Comparison of ENCODE assay signal across 12 mouse cellular contexts in genomic region chr6:127717239-127718137, GRCm38 (mm10). TPM values are rescaled to one million over a fixed set of nuclear protein-coding genes. Genes with fewer than 3 reads are reported as not detected.
DNase-seq lines count a peak whose midpoint lies in the region; ATAC-seq and TF ChIP-seq lines count a peak whose summit lies in the region.
"Had no signal": no experiment of that assay in that cellular context is flagged by ENCODE, and none has a peak within 500 bp of the region (broad histone marks: within the 10 kb centered on the region; RNA-seq: fewer than 3 reads in every experiment).

No protein-coding gene starts in this region.

- no peak for TF ChIP-seq CTCF in brain, embryonic 14.5 days (IDR thresholded peaks at IDR 0.05; ENCODE audit: borderline replicate concordance, extremely low read depth, insufficient read depth, insufficient read length)

- 37% methylated on average over 21 of the region's 21 CpGs for WGBS in hindbrain, embryonic 10.5 days
- 14% methylated on average over 21 of the region's 21 CpGs for WGBS in midbrain, embryonic 13.5 days

- H3K36me3 ChIP-seq in hindbrain, embryonic 10.5 days = peaks cover 10% of the 10 kb centered on the region; the same call in 1 of the 2 replicates
- no peaks in the 10 kb centered on the region for H3K36me3 ChIP-seq in midbrain, embryonic 13.5 days
- H3K36me3 ChIP-seq: limb, embryonic 15.5 days had no signal

- H3K27me3 ChIP-seq in hindbrain, embryonic 10.5 days (ENCODE audit: insufficient read depth, poor library complexity, severe bottlenecking) = no peaks in the 10 kb centered on the region
- 0 out of 2 replicates have a peak, but pooled peaks cover 4% of the 10 kb centered on the region for H3K27me3 ChIP-seq in midbrain, embryonic 13.5 days
- H3K27me3 ChIP-seq: limb, embryonic 15.5 days had no signal

- TF ChIP-seq POLR2A in brain, embryonic 14.5 days (IDR thresholded peaks at IDR 0.05; ENCODE audit: borderline replicate concordance, extremely low read depth, insufficient read depth, insufficient read length, poor library complexity, severe bottlenecking) = no peak

- H3K4me1 ChIP-seq in hindbrain, embryonic 10.5 days (replicated peaks) = peaks cover 62% of the 10 kb centered on the region
- peaks cover 33% of the 10 kb centered on the region for H3K4me1 ChIP-seq in midbrain, embryonic 13.5 days (replicated peaks)

- DNase-seq in brain, embryonic 14.5 days (ENCODE audit: low read depth) = peak; percentile 73
- peak; percentile 70 for DNase-seq in embryo, embryonic 10.5 days (ENCODE audit: low spot score)
- peak; percentile 65 for DNase-seq in hindbrain, embryonic 10.5 days (ENCODE audit: low spot score)
- DNase-seq in heart, adult 18-20 months = no peak
- DNase-seq in layer of hippocampus, postnatal 10 days (ENCODE audit: low spot score in 2 of 2) = no peak
- DNase-seq in layer of hippocampus, postnatal 36 days = no peak
- DNase-seq in thymus, postnatal 0 days (ENCODE audit: low spot score) = no peak
- DNase-seq: lung, postnatal 36 days; thymus, postnatal 25 days had no signal

- H3K9me3 ChIP-seq in hindbrain, embryonic 10.5 days = no peaks in the 10 kb centered on the region
- H3K9me3 ChIP-seq in midbrain, embryonic 13.5 days = no peaks in the 10 kb centered on the region
- H3K9me3 ChIP-seq: limb, embryonic 15.5 days had no signal

- H3K27ac ChIP-seq in hindbrain, embryonic 10.5 days = peak overlapping the region; percentile 88
- peak overlapping the region; percentile 68 for H3K27ac ChIP-seq in midbrain, embryonic 13.5 days
- H3K27ac ChIP-seq: limb, embryonic 15.5 days had no signal

- peak overlapping the region; percentile 35 for H3K4me2 ChIP-seq in midbrain, embryonic 13.5 days (replicated peaks)
- H3K4me2 ChIP-seq: limb, embryonic 15.5 days had no signal

- no peak overlapping the region for H3K4me3 ChIP-seq in hindbrain, embryonic 10.5 days
- no peak overlapping the region for H3K4me3 ChIP-seq in midbrain, embryonic 13.5 days (replicated peaks)
- H3K4me3 ChIP-seq: limb, embryonic 15.5 days had no signal

- no peak overlapping the region for H3K9ac ChIP-seq in midbrain, embryonic 13.5 days (replicated peaks)
- H3K9ac ChIP-seq: limb, embryonic 15.5 days had no signal

- peak; percentile 85 for ATAC-seq in midbrain, embryonic 13.5 days
- ATAC-seq: inflammation-experienced regulatory T-cells, adult 6 months had no signal

RNA-seq across cellular contexts. Expression of gene Prmt8, which starts 51.8 kb away (rescaled TPM):
- polyA plus RNA-seq in brain, embryonic 14.5 days (2012; rRNA removed) = 15.0 and 24.9 TPM in 2 replicates
- polyA plus RNA-seq in hindbrain, embryonic 10.5 days (2016; fragmentation: Nextera tagmentation; extraction: Ambion mirVana) = 24.7 and 38.5 TPM in 2 replicates
- 32.1 and 32.7 TPM in 2 replicates for polyA plus RNA-seq in midbrain, embryonic 13.5 days (2015; fragmentation: Nextera tagmentation; extraction: Ambion mirVana)
- not detected for total RNA-seq in heart, adult 18-20 months (2021)
- 10 to 100 TPM; 81.0 to 84.0 TPM for total RNA-seq in layer of hippocampus, postnatal 10 days (2021)
- total RNA-seq in layer of hippocampus, postnatal 36 days (2021) = 10 to 100 TPM; 63.8 to 66.2 TPM
- not detected in 2 replicates for polyA plus RNA-seq in thymus, postnatal 0 days (2015; fragmentation: Nextera tagmentation; extraction: Ambion mirVana)
- polyA plus RNA-seq: inflammation-experienced regulatory T-cells, adult 6 months had no signal

Comparison
In these comparisons a context has a peak if more than half of its experiments do, and no peak if none do; other contexts are left out.
1. DNase-seq: peak in brain, embryonic 14.5 days (single experiment), embryo, embryonic 10.5 days (single experiment) and hindbrain, embryonic 10.5 days (single experiment); none in heart, adult 18-20 months (0 of 2), layer of hippocampus, postnatal 10 days (0 of 2), layer of hippocampus, postnatal 36 days (0 of 2) and thymus, postnatal 0 days (single experiment).
2. RNA of gene Prmt8, which starts 51.8 kb away (polyA plus RNA-seq): 24.7 to 38.5 TPM in hindbrain, embryonic 10.5 days, 32.1 to 32.7 TPM in midbrain, embryonic 13.5 days and 15.0 to 24.9 TPM in brain, embryonic 14.5 days; not detected in thymus, postnatal 0 days; every median in the first group is over 10 times any median in the second.